7 mouse cellular contexts compared by ENCODE assay signal in genomic region chr8:69903063-69903542, GRCm38 (mm10). TPM values are rescaled to one million over a fixed set of nuclear protein-coding genes. Genes with fewer than 3 reads are reported as not detected.
A peak's percentile ranks its signal among the peaks of the same experiment; 100 is the strongest.
DNase-seq lines count a peak whose midpoint lies in the region; ATAC-seq lines count a peak whose summit lies in the region.

No protein-coding gene starts in this region.

- no peaks in the 10 kb centered on the region for H3K27me3 ChIP-seq in embryonic facial prominence, embryonic 12.5 days
- H3K27me3 ChIP-seq in limb, embryonic 11.5 days (ENCODE audit: control insufficient read depth, insufficient read depth, low read length): no peaks in the 10 kb centered on the region
- H3K27me3 ChIP-seq in midbrain, embryonic 14.5 days (ENCODE audit: control insufficient read depth, insufficient read depth, low read length): no peaks in the 10 kb centered on the region

- ATAC-seq in embryonic facial prominence, embryonic 12.5 days (ENCODE audit: insufficient number of reproducible peaks, insufficient read depth, low FRiP score, low TSS enrichment): peak; percentile 89
- peak; percentile 79 for ATAC-seq in limb, embryonic 11.5 days (ENCODE audit: insufficient number of reproducible peaks, low FRiP score, low TSS enrichment, low read depth)
- peak; percentile 90 for ATAC-seq in midbrain, embryonic 14.5 days (ENCODE audit: low FRiP score, low TSS enrichment)

- peak overlapping the region; percentile 91 for H3K27ac ChIP-seq in embryonic facial prominence, embryonic 12.5 days
- H3K27ac ChIP-seq in limb, embryonic 11.5 days (replicated peaks; ENCODE audit: low read depth, low read length): peak overlapping the region; percentile 84; the same call in 1 of the 2 replicates
- peak overlapping the region; percentile 87 for H3K27ac ChIP-seq in midbrain, embryonic 14.5 days (replicated peaks; ENCODE audit: low read depth, low read length)

- H3K9ac ChIP-seq in embryonic facial prominence, embryonic 12.5 days: peak overlapping the region; percentile 67
- peak overlapping the region; percentile 89 for H3K9ac ChIP-seq in limb, embryonic 11.5 days (ENCODE audit: low read length)
- peak overlapping the region; percentile 61 for H3K9ac ChIP-seq in midbrain, embryonic 14.5 days (replicated peaks; ENCODE audit: low read length)

- peak; percentile 99 for DNase-seq in adrenal gland, postnatal 25 days
- peak; percentile 100 for DNase-seq in heart, adult 11 months
- peak; percentile 97 for DNase-seq in kidney, adult 18-20 months
- peak; percentile 99 for DNase-seq in limb, embryonic 11.5 days (ENCODE audit: low spot score)
- peak; percentile 100 for DNase-seq in midbrain, embryonic 14.5 days
- peak; percentile 94 to 96 for DNase-seq in spleen, adult 18-20 months

- peaks cover 20% of the 10 kb centered on the region for H3K4me1 ChIP-seq in embryonic facial prominence, embryonic 12.5 days
- H3K4me1 ChIP-seq in limb, embryonic 11.5 days (ENCODE audit: control insufficient read depth, insufficient read depth, low read length): peaks cover 18% of the 10 kb centered on the region
- H3K4me1 ChIP-seq in midbrain, embryonic 14.5 days (ENCODE audit: control insufficient read depth, insufficient read depth, low read length): peaks cover 27% of the 10 kb centered on the region

- H3K4me3 ChIP-seq in embryonic facial prominence, embryonic 12.5 days: peak overlapping the region; percentile 70
- peak overlapping the region; percentile 73 for H3K4me3 ChIP-seq in limb, embryonic 11.5 days (ENCODE audit: low read depth, low read length)
- H3K4me3 ChIP-seq in midbrain, embryonic 14.5 days (replicated peaks; ENCODE audit: low read depth, low read length): peak overlapping the region; percentile 57

- peak overlapping the region; percentile 95 for H3K4me2 ChIP-seq in embryonic facial prominence, embryonic 12.5 days (replicated peaks)
- peak overlapping the region; percentile 96 for H3K4me2 ChIP-seq in limb, embryonic 11.5 days (ENCODE audit: low read depth, severe bottlenecking)
- peak overlapping the region; percentile 96 for H3K4me2 ChIP-seq in midbrain, embryonic 14.5 days (ENCODE audit: low read length)

- peaks cover 20% of the 10 kb centered on the region for H3K36me3 ChIP-seq in embryonic facial prominence, embryonic 12.5 days
- no peaks in the 10 kb centered on the region; the same call in 1 of the 2 replicates for H3K36me3 ChIP-seq in limb, embryonic 11.5 days (ENCODE audit: control insufficient read depth, insufficient read depth, low read length)
- peaks cover 13% of the 10 kb centered on the region for H3K36me3 ChIP-seq in midbrain, embryonic 14.5 days (ENCODE audit: control insufficient read depth, insufficient read depth, low read length)

- under 1% methylated on average over 45 of the region's 45 CpGs for WGBS in embryonic facial prominence, embryonic 12.5 days
- under 1% methylated on average over 45 of the region's 45 CpGs for WGBS in limb, embryonic 11.5 days
- WGBS in midbrain, embryonic 14.5 days: under 1% methylated on average over 43 of the region's 45 CpGs

- no peaks in the 10 kb centered on the region for H3K9me3 ChIP-seq in embryonic facial prominence, embryonic 12.5 days
- no peaks in the 10 kb centered on the region for H3K9me3 ChIP-seq in limb, embryonic 11.5 days (ENCODE audit: control insufficient read depth, low read length)
- H3K9me3 ChIP-seq in midbrain, embryonic 14.5 days (ENCODE audit: control insufficient read depth, low read length): no peaks in the 10 kb centered on the region

RNA-seq across cellular contexts. Expression of gene Yjefn3, which starts 0.6 kb away (rescaled TPM):
- total RNA-seq in adrenal gland, postnatal 25 days (2021): 1.7 and 4.5 TPM in 2 replicates
- 4.8 and 4.9 TPM in 2 replicates for polyA plus RNA-seq in embryonic facial prominence, embryonic 12.5 days (2016; fragmentation: Nextera tagmentation; extraction: Ambion mirVana)
- polyA plus RNA-seq in limb, embryonic 11.5 days (2014; fragmentation: Nextera tagmentation; extraction: Ambion mirVana): 2.5 and 4.3 TPM in 2 replicates
- 8.4 and 11.9 TPM in 2 replicates for polyA plus RNA-seq in midbrain, embryonic 14.5 days (2014; fragmentation: Nextera tagmentation; extraction: Ambion mirVana)

RNA-seq across cellular contexts. Expression of gene Ndufa13, which starts 0.7 kb away (rescaled TPM):
- total RNA-seq in adrenal gland, postnatal 25 days (2021): 158 TPM in 2 replicates
- 168 and 171 TPM in 2 replicates for polyA plus RNA-seq in embryonic facial prominence, embryonic 12.5 days (2016; fragmentation: Nextera tagmentation; extraction: Ambion mirVana)
- 164 and 168 TPM in 2 replicates for polyA plus RNA-seq in limb, embryonic 11.5 days (2014; fragmentation: Nextera tagmentation; extraction: Ambion mirVana)
- 170 and 211 TPM in 2 replicates for polyA plus RNA-seq in midbrain, embryonic 14.5 days (2014; fragmentation: Nextera tagmentation; extraction: Ambion mirVana)

RNA-seq across cellular contexts. Expression of gene Tssk6, which starts 1.1 kb away (rescaled TPM):
- total RNA-seq in adrenal gland, postnatal 25 days (2021): 0.24 TPM in 1 of 2 replicates, not detected in the other
- 4.1 and 5.1 TPM in 2 replicates for polyA plus RNA-seq in embryonic facial prominence, embryonic 12.5 days (2016; fragmentation: Nextera tagmentation; extraction: Ambion mirVana)
- polyA plus RNA-seq in limb, embryonic 11.5 days (2014; fragmentation: Nextera tagmentation; extraction: Ambion mirVana): 4.4 and 4.9 TPM in 2 replicates
- polyA plus RNA-seq in midbrain, embryonic 14.5 days (2014; fragmentation: Nextera tagmentation; extraction: Ambion mirVana): 5.1 TPM in 2 replicates

RNA-seq across cellular contexts. Expression of gene Cilp2, which starts 15.6 kb away (rescaled TPM):
- not detected in 2 replicates for total RNA-seq in adrenal gland, postnatal 25 days (2021)
- 1.2 TPM in 2 replicates for polyA plus RNA-seq in embryonic facial prominence, embryonic 12.5 days (2016; fragmentation: Nextera tagmentation; extraction: Ambion mirVana)
- polyA plus RNA-seq in limb, embryonic 11.5 days (2014; fragmentation: Nextera tagmentation; extraction: Ambion mirVana): 0.28 and 0.35 TPM in 2 replicates
- polyA plus RNA-seq in midbrain, embryonic 14.5 days (2014; fragmentation: Nextera tagmentation; extraction: Ambion mirVana): 3.1 and 4.6 TPM in 2 replicates

Comparison
In these comparisons a context has a peak if more than half of its experiments do, and no peak if none do; other contexts are left out.
1. Peak in every context shown above with its lines: DNase-seq, ATAC-seq, H3K4me3 ChIP-seq and H3K27ac ChIP-seq.